Mouse (Mus musculus): ENCODE data around the gene Lamp2.
A peak's percentile ranks its signal among the peaks of the same experiment; 100 is the strongest.
"Not testable (repeated sequence)": the region's sequence is repeated elsewhere in the genome, so short reads cannot be mapped to it uniquely, and the experiment has no call there.

The Lamp2 gene

GRCm38 (mm10) chrX:38428818-38429440, 27.3 kb downstream of the Lamp2 start:
- DNase-seq (ENCODE audit: low read depth, low spot score) = peak; percentile 82

GRCm38 (mm10) chrX:38426043-38426442, 30.2 kb downstream of the Lamp2 start:
- DNase-seq (ENCODE audit: low read depth, low spot score) = no peak

GRCm38 (mm10) chrX:38423096-38423495, 33.2 kb downstream of the Lamp2 start:
- peak; percentile 27 for DNase-seq (ENCODE audit: low read depth, low spot score)

- no peak for DNase-seq (ENCODE audit: low read depth, low spot score)
These were observed 33.9 kb downstream of the Lamp2 start for GRCm38 (mm10) chrX:38422396-38422795.

GRCm38 (mm10) chrX:38403879-38404278, 52.4 kb downstream of the Lamp2 start:
- DNase-seq (ENCODE audit: low read depth, low spot score) = no peak

- DNase-seq (ENCODE audit: low read depth, low spot score) = no peak
These were observed 53.3 kb downstream of the Lamp2 start for GRCm38 (mm10) chrX:38402981-38403380.

- DNase-seq (ENCODE audit: low read depth, low spot score) = peak; percentile 8
These were observed 54.2 kb downstream of the Lamp2 start for GRCm38 (mm10) chrX:38402004-38402403.

- DNase-seq (ENCODE audit: low read depth, low spot score) = no peak
These were observed 55.6 kb downstream of the Lamp2 start for GRCm38 (mm10) chrX:38400616-38401015.

- DNase-seq (ENCODE audit: low read depth, low spot score) = no peak
These were observed 56.6 kb downstream of the Lamp2 start for GRCm38 (mm10) chrX:38399671-38400070.

- DNase-seq (ENCODE audit: low read depth, low spot score) = not testable (repeated sequence)
These were observed 83.1 kb downstream of the Lamp2 start for GRCm38 (mm10) chrX:38373169-38373568.

GRCm38 (mm10) chrX:38364621-38365020, 91.6 kb downstream of the Lamp2 start:
- DNase-seq (ENCODE audit: low read depth, low spot score) = peak; percentile 6

GRCm38 (mm10) chrX:38362016-38362415, 94.2 kb downstream of the Lamp2 start:
- no peak for DNase-seq (ENCODE audit: low read depth, low spot score)

Measured in 3T3-L1 (cell line).